ENCODE assay signal across 16 mouse cellular contexts in genomic region chr11:104647188-104647867, GRCm38 (mm10). TPM values are rescaled to one million over a fixed set of nuclear protein-coding genes. Genes with fewer than 3 reads are reported as not detected.
A peak's percentile ranks its signal among the peaks of the same experiment; 100 is the strongest.
DNase-seq lines count a peak whose midpoint lies in the region; ATAC-seq and TF ChIP-seq lines count a peak whose summit lies in the region.
"Had no signal": no experiment of that assay in that cellular context is flagged by ENCODE, and none has a peak within 500 bp of the region (broad histone marks: within the 10 kb centered on the region; RNA-seq: fewer than 3 reads in every experiment).

No protein-coding gene starts in this region.

- WGBS in hindbrain, postnatal 0 days = 52% methylated on average over 8 of the region's 8 CpGs
- WGBS in hindbrain, embryonic 14.5 days = 60% methylated on average over 8 of the region's 8 CpGs
- 68% methylated on average over 8 of the region's 8 CpGs for WGBS in thymus, adult 2 months
- WGBS in liver, embryonic 16.5 days (ENCODE audit: insufficient replicate concordance) = 47% methylated on average over 8 of the region's 8 CpGs
- WGBS in midbrain, embryonic 16.5 days = 57% methylated on average over 8 of the region's 8 CpGs

- TF ChIP-seq POLR2A in thymus, adult 2 months (IDR thresholded peaks at IDR 0.05; ENCODE audit: control insufficient read depth, extremely low read depth, insufficient read depth, low read length, poor library complexity) = no peak

- H3K36me3 ChIP-seq in hindbrain, postnatal 0 days (ENCODE audit: insufficient read depth, low read length) = no peaks in the 10 kb centered on the region
- no peaks in the 10 kb centered on the region for H3K36me3 ChIP-seq in hindbrain, embryonic 14.5 days (replicated peaks; ENCODE audit: control insufficient read depth, insufficient read depth)
- H3K36me3 ChIP-seq in thymus, adult 2 months (ENCODE audit: control insufficient read depth, insufficient read depth, low read length) = no peaks in the 10 kb centered on the region
- H3K36me3 ChIP-seq in liver, embryonic 16.5 days (ENCODE audit: control insufficient read depth, insufficient read depth) = no peaks in the 10 kb centered on the region
- no peaks in the 10 kb centered on the region for H3K36me3 ChIP-seq in midbrain, embryonic 16.5 days (ENCODE audit: control insufficient read depth, insufficient read depth, low read length)
- H3K36me3 ChIP-seq: liver, embryonic 13.5 days had no signal

- DNase-seq in hindbrain, postnatal 0 days (ENCODE audit: low spot score) = peak; percentile 7
- no peak for DNase-seq in hindbrain, embryonic 14.5 days (ENCODE audit: low spot score)
- no peak for DNase-seq in thymus, adult 2 months
- no peak for DNase-seq in thymus, postnatal 10 days (ENCODE audit: low spot score in 2 of 2)
- no peak for DNase-seq in urinary bladder, postnatal 4 days (ENCODE audit: low spot score in 2 of 2)
- DNase-seq in cerebellum, postnatal 36 days = no peak
- DNase-seq: adrenal gland, adult 8-10 months; cerebellum, adult 11-12 months; liver, embryonic 13.5 days; right cerebral cortex, postnatal 4 days had no signal

- no peak overlapping the region for H3K27ac ChIP-seq in hindbrain, postnatal 0 days
- no peak overlapping the region for H3K27ac ChIP-seq in hindbrain, embryonic 14.5 days
- H3K27ac ChIP-seq in thymus, adult 2 months (ENCODE audit: control insufficient read depth, insufficient read depth, low read length) = peak overlapping the region; percentile 25; the same call in 1 of the 2 replicates
- peak overlapping the region; percentile 63; the same call in 1 of the 2 replicates for H3K27ac ChIP-seq in liver, embryonic 16.5 days (ENCODE audit: low read length)
- H3K27ac ChIP-seq in midbrain, embryonic 16.5 days (ENCODE audit: low read length) = no peak overlapping the region
- H3K27ac ChIP-seq: liver, embryonic 13.5 days had no signal

- no peaks in the 10 kb centered on the region for H3K9me3 ChIP-seq in hindbrain, postnatal 0 days (ENCODE audit: low read length)
- no peaks in the 10 kb centered on the region for H3K9me3 ChIP-seq in hindbrain, embryonic 14.5 days (ENCODE audit: control insufficient read depth, low read length)
- H3K9me3 ChIP-seq in liver, embryonic 16.5 days (replicated peaks; ENCODE audit: control insufficient read depth, low read length) = no peaks in the 10 kb centered on the region
- no peaks in the 10 kb centered on the region for H3K9me3 ChIP-seq in midbrain, embryonic 16.5 days (replicated peaks; ENCODE audit: control insufficient read depth, low read length, poor library complexity, severe bottlenecking)
- H3K9me3 ChIP-seq: liver, embryonic 13.5 days had no signal

- no peak overlapping the region for H3K4me3 ChIP-seq in hindbrain, postnatal 0 days (ENCODE audit: low read length)
- H3K4me3 ChIP-seq in hindbrain, embryonic 14.5 days (replicated peaks; ENCODE audit: low read length) = no peak overlapping the region
- H3K4me3 ChIP-seq in thymus, adult 2 months (ENCODE audit: control insufficient read depth, insufficient read depth, low read length) = no peak overlapping the region
- no peak overlapping the region for H3K4me3 ChIP-seq in liver, embryonic 16.5 days (ENCODE audit: low read depth, low read length)
- no peak overlapping the region for H3K4me3 ChIP-seq in midbrain, embryonic 16.5 days (ENCODE audit: low read depth, low read length)
- H3K4me3 ChIP-seq: heart, embryonic 12.5 days; liver, embryonic 13.5 days had no signal

- no peak for ATAC-seq in hindbrain, postnatal 0 days
- no peak for ATAC-seq in hindbrain, embryonic 14.5 days (ENCODE audit: low FRiP score)
- no peak for ATAC-seq in liver, embryonic 16.5 days (ENCODE audit: low read depth)
- ATAC-seq in midbrain, embryonic 16.5 days = no peak
- ATAC-seq: intestine, embryonic 16.5 days; Patski had no signal

- H3K27me3 ChIP-seq in hindbrain, postnatal 0 days (ENCODE audit: insufficient read depth, low read length) = no peaks in the 10 kb centered on the region
- H3K27me3 ChIP-seq in hindbrain, embryonic 14.5 days (ENCODE audit: control insufficient read depth, insufficient read depth, low read length) = no peaks in the 10 kb centered on the region
- H3K27me3 ChIP-seq in thymus, adult 2 months (ENCODE audit: control insufficient read depth, insufficient read depth, low read length) = no peaks in the 10 kb centered on the region
- H3K27me3 ChIP-seq in liver, embryonic 16.5 days (ENCODE audit: control insufficient read depth, insufficient read depth, low read depth, low read length) = no peaks in the 10 kb centered on the region
- H3K27me3 ChIP-seq in midbrain, embryonic 16.5 days (ENCODE audit: control insufficient read depth, insufficient read depth, low read depth, low read length) = no peaks in the 10 kb centered on the region
- H3K27me3 ChIP-seq: heart, embryonic 12.5 days; liver, embryonic 13.5 days; Patski had no signal

- H3K4me1 ChIP-seq in hindbrain, postnatal 0 days (ENCODE audit: insufficient read depth, low read length) = no peaks in the 10 kb centered on the region
- no peaks in the 10 kb centered on the region for H3K4me1 ChIP-seq in hindbrain, embryonic 14.5 days (replicated peaks; ENCODE audit: control insufficient read depth, insufficient read depth, low read length)
- H3K4me1 ChIP-seq in thymus, adult 2 months (replicated peaks; ENCODE audit: control insufficient read depth, insufficient read depth, low read length) = peaks cover 15% of the 10 kb centered on the region; the same call in 1 of the 2 replicates
- H3K4me1 ChIP-seq in liver, embryonic 16.5 days (ENCODE audit: control insufficient read depth, low read depth, low read length) = no peaks in the 10 kb centered on the region
- H3K4me1 ChIP-seq in midbrain, embryonic 16.5 days (ENCODE audit: control insufficient read depth, insufficient read depth, low read length) = no peaks in the 10 kb centered on the region

- TF ChIP-seq CTCF in hindbrain, postnatal 0 days (IDR thresholded peaks at IDR 0.05; ENCODE audit: low read depth) = no peak
- TF ChIP-seq CTCF in thymus, adult 2 months (IDR thresholded peaks at IDR 0.05; ENCODE audit: borderline replicate concordance, control insufficient read depth, extremely low read depth, insufficient read depth, low read length, poor library complexity) = no peak

- H3K4me2 ChIP-seq in hindbrain, postnatal 0 days (ENCODE audit: low read depth, low read length) = no peak overlapping the region
- H3K4me2 ChIP-seq in hindbrain, embryonic 14.5 days (replicated peaks) = no peak overlapping the region
- peak overlapping the region; percentile 30; the same call in 1 of the 2 replicates for H3K4me2 ChIP-seq in liver, embryonic 16.5 days (ENCODE audit: low read depth, low read length)
- no peak overlapping the region for H3K4me2 ChIP-seq in midbrain, embryonic 16.5 days (ENCODE audit: low read length)
- H3K4me2 ChIP-seq: heart, embryonic 12.5 days; liver, embryonic 13.5 days had no signal

- no peak overlapping the region for H3K9ac ChIP-seq in hindbrain, postnatal 0 days (replicated peaks; ENCODE audit: low read length)
- H3K9ac ChIP-seq in hindbrain, embryonic 14.5 days = no peak overlapping the region
- H3K9ac ChIP-seq in liver, embryonic 16.5 days (ENCODE audit: low read depth, low read length) = no peak overlapping the region
- H3K9ac ChIP-seq in midbrain, embryonic 16.5 days (ENCODE audit: low read depth, low read length) = no peak overlapping the region
- H3K9ac ChIP-seq: heart, embryonic 12.5 days; liver, embryonic 13.5 days had no signal

RNA-seq across cellular contexts. Expression of gene Gm11639, which starts 38.2 kb away (rescaled TPM):
- total RNA-seq in hindbrain, postnatal 0 days (2014; rRNA removed) = 0.11 TPM in 1 of 2 replicates, not detected in the other
- 0.05 and 0.43 TPM in 2 replicates for polyA plus RNA-seq in hindbrain, postnatal 0 days (2015; fragmentation: Nextera tagmentation; extraction: Ambion mirVana)
- 0.03 and 0.21 TPM in 2 replicates for polyA plus RNA-seq in hindbrain, embryonic 14.5 days (2014; fragmentation: Nextera tagmentation; extraction: Ambion mirVana)
- polyA plus RNA-seq in thymus, adult 2 months (2012; rRNA removed) = 0.01 TPM in 1 of 2 replicates, not detected in the other
- 0.05 and 0.06 TPM in 2 replicates for polyA plus RNA-seq in liver, embryonic 16.5 days (2015; fragmentation: Nextera tagmentation; extraction: Ambion mirVana)
- polyA plus RNA-seq in midbrain, embryonic 16.5 days (2015; fragmentation: Nextera tagmentation; extraction: Ambion mirVana) = 0.05 TPM in 1 of 2 replicates, not detected in the other
- polyA plus RNA-seq: large intestine, adult 2 months had no signal

RNA-seq across cellular contexts. Expression of gene Itgb3, which starts 39.5 kb away (rescaled TPM):
- total RNA-seq in hindbrain, postnatal 0 days (2014; rRNA removed) = 1.7 TPM in 2 replicates
- polyA plus RNA-seq in hindbrain, postnatal 0 days (2015; fragmentation: Nextera tagmentation; extraction: Ambion mirVana) = 0.82 and 1.0 TPM in 2 replicates
- polyA plus RNA-seq in hindbrain, embryonic 14.5 days (2014; fragmentation: Nextera tagmentation; extraction: Ambion mirVana) = 0.43 and 0.68 TPM in 2 replicates
- 12.1 and 14.7 TPM in 2 replicates for polyA plus RNA-seq in thymus, adult 2 months (2012; rRNA removed)
- 13.8 and 16.0 TPM in 2 replicates for polyA plus RNA-seq in liver, embryonic 16.5 days (2015; fragmentation: Nextera tagmentation; extraction: Ambion mirVana)
- polyA plus RNA-seq in midbrain, embryonic 16.5 days (2015; fragmentation: Nextera tagmentation; extraction: Ambion mirVana) = 0.80 and 0.99 TPM in 2 replicates

Comparison
In these comparisons a context has a peak if more than half of its experiments do, and no peak if none do; other contexts are left out.
1. H3K27ac ChIP-seq: peak in thymus, adult 2 months (single experiment) and liver, embryonic 16.5 days (single experiment); none in hindbrain, postnatal 0 days (single experiment), hindbrain, embryonic 14.5 days (single experiment) and midbrain, embryonic 16.5 days (single experiment).